8 mouse cellular contexts compared by ENCODE assay signal in the genomic region with DNA sequence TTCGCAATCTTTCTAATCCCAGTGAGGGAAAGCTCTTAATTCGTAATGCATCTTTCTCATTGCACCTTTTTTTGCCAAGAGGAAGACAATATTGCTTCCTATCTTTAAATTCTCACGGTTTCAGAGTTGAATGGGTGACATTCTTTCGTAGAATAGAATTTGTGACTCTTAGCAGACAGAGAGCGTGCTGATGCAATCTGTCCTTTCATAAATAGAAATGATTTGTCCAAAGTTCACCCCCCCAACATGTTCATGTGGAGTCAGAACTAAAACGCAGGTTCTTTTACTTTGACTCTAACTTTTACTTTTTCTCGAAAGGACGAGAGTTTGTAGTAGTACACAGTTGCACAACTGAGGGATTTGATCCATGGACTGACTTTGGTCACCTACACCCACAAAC. TPM values are rescaled to one million over a fixed set of nuclear protein-coding genes. Genes with fewer than 3 reads are reported as not detected.
DNase-seq lines count a peak whose midpoint lies in the region; ATAC-seq and TF ChIP-seq lines count a peak whose summit lies in the region.

No protein-coding gene starts in this region.

- no peak for DNase-seq in heart, postnatal 4 days
- DNase-seq in CH12.LX (ENCODE audit: extremely low read depth): no peak
- DNase-seq in liver, embryonic 13.5 days: no peak
- no peak for DNase-seq in embryo, embryonic 9.5 days (ENCODE audit: extremely low spot score)
- DNase-seq in cerebellum, adult 9-11 months: no peak
- DNase-seq in adrenal gland, adult (ENCODE audit: inconsistent age in 2 of 2, low spot score in 1 of 2): no peak

- H3K27me3 ChIP-seq in heart, embryonic 11.5 days (ENCODE audit: control insufficient read depth, insufficient read depth, low read length): no peaks in the 10 kb centered on the region
- H3K27me3 ChIP-seq in CH12.LX (replicated peaks): no peaks in the 10 kb centered on the region
- no peaks in the 10 kb centered on the region for H3K27me3 ChIP-seq in forebrain, embryonic 12.5 days
- H3K27me3 ChIP-seq in liver, embryonic 13.5 days: no peaks in the 10 kb centered on the region

- H3K4me3 ChIP-seq in heart, embryonic 11.5 days (ENCODE audit: low read depth, low read length): peak overlapping the region; percentile 85
- H3K4me3 ChIP-seq in CH12.LX (replicated peaks in 1 of 3; ENCODE audit: low read depth in 2 of 3, low read length in 2 of 3, poor library complexity in 1 of 3): peak overlapping the region; percentile 58 to 69 (median 64)
- H3K4me3 ChIP-seq in forebrain, embryonic 12.5 days (replicated peaks): peak overlapping the region; percentile 88
- peak overlapping the region; percentile 97 for H3K4me3 ChIP-seq in liver, embryonic 13.5 days (replicated peaks)

- H3K36me3 ChIP-seq in heart, embryonic 11.5 days (ENCODE audit: control insufficient read depth, insufficient read depth, low read length): no peaks in the 10 kb centered on the region
- H3K36me3 ChIP-seq in CH12.LX (replicated peaks in 1 of 2; ENCODE audit: control insufficient read depth in 1 of 2, insufficient read depth in 1 of 2, low read length in 1 of 2): no peaks in the 10 kb centered on the region
- no peaks in the 10 kb centered on the region for H3K36me3 ChIP-seq in forebrain, embryonic 12.5 days (replicated peaks)
- no peaks in the 10 kb centered on the region for H3K36me3 ChIP-seq in liver, embryonic 13.5 days

- peak overlapping the region; percentile 99 for H3K27ac ChIP-seq in heart, embryonic 11.5 days (ENCODE audit: low read depth, low read length)
- H3K27ac ChIP-seq in CH12.LX (ENCODE audit: insufficient read depth, low read depth): peak overlapping the region; percentile 68; the same call in 1 of the 2 replicates
- H3K27ac ChIP-seq in forebrain, embryonic 12.5 days: peak overlapping the region; percentile 99
- peak overlapping the region; percentile 95 for H3K27ac ChIP-seq in liver, embryonic 13.5 days

- peaks cover 4% of the 10 kb centered on the region for H3K4me1 ChIP-seq in heart, embryonic 11.5 days (ENCODE audit: control insufficient read depth, insufficient read depth, low read length)
- H3K4me1 ChIP-seq in CH12.LX (ENCODE audit: control insufficient read depth in 1 of 2, insufficient read depth in 2 of 2): peaks cover 2 to 13% of the 10 kb centered on the region in 2 experiments; a peak in 2 of 4 replicates
- H3K4me1 ChIP-seq in forebrain, embryonic 12.5 days: peaks cover 17% of the 10 kb centered on the region
- H3K4me1 ChIP-seq in liver, embryonic 13.5 days (replicated peaks): peaks cover 23% of the 10 kb centered on the region

- no peak for TF ChIP-seq CTCF in CH12.LX (conservative IDR thresholded peaks at IDR 0.05 in 1 of 2, IDR thresholded peaks at IDR 0.05 in 1 of 2; ENCODE audit: low read depth in 2 of 2, low read length in 2 of 2)

- in situ Hi-C loops in CH12.LX (cut with MboI; ENCODE audit: low pct_ligation_motif_present, low pct_unique_long_range_greater_than_20kb, low sequenced_read_pairs): no loop called here

- H3K79me2 ChIP-seq in CH12.LX (replicated peaks; ENCODE audit: control insufficient read depth, extremely low read depth, insufficient read depth, poor library complexity, severe bottlenecking): peaks cover 10% of the 10 kb centered on the region

- WGBS in heart, embryonic 11.5 days (ENCODE audit: insufficient replicate concordance): 9% methylated on average over 8 of the region's 8 CpGs
- 10% methylated on average over 8 of the region's 8 CpGs for WGBS in forebrain, embryonic 12.5 days
- WGBS in liver, embryonic 13.5 days (ENCODE audit: insufficient replicate concordance): 2% methylated on average over 8 of the region's 8 CpGs

- no peak for TF ChIP-seq POLR2A in CH12.LX (IDR thresholded peaks at IDR 0.05; ENCODE audit: low read depth, low read length)

- no peaks in the 10 kb centered on the region for H3K9me3 ChIP-seq in heart, embryonic 11.5 days (replicated peaks; ENCODE audit: control insufficient read depth, low read length)
- H3K9me3 ChIP-seq in CH12.LX (replicated peaks; ENCODE audit: low read length): no peaks in the 10 kb centered on the region
- H3K9me3 ChIP-seq in forebrain, embryonic 12.5 days: no peaks in the 10 kb centered on the region
- no peaks in the 10 kb centered on the region for H3K9me3 ChIP-seq in liver, embryonic 13.5 days (replicated peaks)

- TF ChIP-seq RAD21 in CH12.LX (IDR thresholded peaks at IDR 0.05; ENCODE audit: low read depth, low read length): no peak

- H3K9ac ChIP-seq in heart, embryonic 11.5 days (ENCODE audit: low read depth, low read length): peak overlapping the region; percentile 98
- peak overlapping the region; percentile 91 for H3K9ac ChIP-seq in CH12.LX (ENCODE audit: insufficient read depth, low read depth)
- H3K9ac ChIP-seq in forebrain, embryonic 12.5 days: peak overlapping the region; percentile 92; the same call in 1 of the 2 replicates
- H3K9ac ChIP-seq in liver, embryonic 13.5 days: peak overlapping the region; percentile 80

- H3K4me2 ChIP-seq in heart, embryonic 11.5 days: peak overlapping the region; percentile 75
- H3K4me2 ChIP-seq in CH12.LX (ENCODE audit: insufficient read depth, low read depth, poor library complexity, severe bottlenecking): peak overlapping the region; percentile 59; the same call in 1 of the 2 replicates
- peak overlapping the region; percentile 52 for H3K4me2 ChIP-seq in forebrain, embryonic 12.5 days
- H3K4me2 ChIP-seq in liver, embryonic 13.5 days: peak overlapping the region; percentile 87

- dilution Hi-C loops in CH12.LX (cut with MboI; ENCODE audit: extremely low pct_ligation_motif_present, extremely low pct_unique_long_range_greater_than_20kb, low sequenced_read_pairs): no loop called here

- TF ChIP-seq EP300 in CH12.LX (IDR thresholded peaks at IDR 0.05; ENCODE audit: low read length): peak; percentile 45; the same call in 1 of the 2 replicates

- no peak for ATAC-seq in heart, embryonic 11.5 days (replicated peaks; ENCODE audit: insufficient number of reproducible peaks, low FRiP score, low TSS enrichment)
- ATAC-seq in forebrain, embryonic 12.5 days (ENCODE audit: low FRiP score): no peak
- no peak for ATAC-seq in liver, embryonic 13.5 days (ENCODE audit: low read depth)

TF ChIP-seq in CH12.LX, 34 proteins besides CTCF, POLR2A, EP300 and RAD21 (continues in another document):
- no peak for TF ChIP-seq JUND (conservative IDR thresholded peaks at IDR 0.05; ENCODE audit: low read depth, low read length)
- no peak for TF ChIP-seq POLR2AphosphoS2 (IDR thresholded peaks at IDR 0.05; ENCODE audit: low read depth, low read length)
- TF ChIP-seq CHD2 (IDR thresholded peaks at IDR 0.05; ENCODE audit: low read length): no peak
- no peak for TF ChIP-seq UBTF (IDR thresholded peaks at IDR 0.05; ENCODE audit: low read depth, low read length)
- no peak for TF ChIP-seq ZKSCAN1 (IDR thresholded peaks at IDR 0.05; ENCODE audit: borderline replicate concordance, low read depth, low read length)
- no peak; the same call in 1 of the 2 replicates for TF ChIP-seq SIN3A (IDR thresholded peaks at IDR 0.05; ENCODE audit: low read length)
- TF ChIP-seq TCF12 (IDR thresholded peaks at IDR 0.05; ENCODE audit: low read depth, low read length): no peak
- no peak for TF ChIP-seq USF2 (conservative IDR thresholded peaks at IDR 0.05; ENCODE audit: low read depth, low read length)
- no peak for TF ChIP-seq NRF1 (IDR thresholded peaks at IDR 0.05; ENCODE audit: low read depth, low read length)
- no peak for TF ChIP-seq PAX5 (IDR thresholded peaks at IDR 0.05; ENCODE audit: low read length)
- TF ChIP-seq MEF2A (IDR thresholded peaks at IDR 0.05; ENCODE audit: borderline replicate concordance, low read depth, low read length): no peak
- TF ChIP-seq JUN (IDR thresholded peaks at IDR 0.05; ENCODE audit: insufficient read depth, low read depth, low read length): no peak
- no peak for TF ChIP-seq ELF1 (IDR thresholded peaks at IDR 0.05; ENCODE audit: low read depth, low read length)
- peak; percentile 21; the same call in 1 of the 2 replicates for TF ChIP-seq MXI1 (IDR thresholded peaks at IDR 0.05; ENCODE audit: low read depth, low read length)
- TF ChIP-seq BHLHE40 (IDR thresholded peaks at IDR 0.05; ENCODE audit: low read depth, low read length): no peak
- no peak for TF ChIP-seq SMC3 (IDR thresholded peaks at IDR 0.05; ENCODE audit: low read depth, low read length)
- TF ChIP-seq GABPA (IDR thresholded peaks at IDR 0.05; ENCODE audit: insufficient replicate concordance, low read depth, low read length): no peak
- TF ChIP-seq ZC3H11A (IDR thresholded peaks at IDR 0.05; ENCODE audit: low read depth, low read length): no peak
- TF ChIP-seq ZNF384 (IDR thresholded peaks at IDR 0.05; ENCODE audit: low read depth, low read length): 0 out of 2 replicates have a peak, but pooled peaks have one; percentile 12
- TF ChIP-seq RCOR1 (conservative IDR thresholded peaks at IDR 0.05; ENCODE audit: low read depth, low read length): no peak
- TF ChIP-seq CHD1 (IDR thresholded peaks at IDR 0.05; ENCODE audit: low read depth, low read length): no peak
- TF ChIP-seq HCFC1 (IDR thresholded peaks at IDR 0.05; ENCODE audit: low read depth, low read length): no peak
- TF ChIP-seq MAX (IDR thresholded peaks at IDR 0.05; ENCODE audit: low read length): peak; percentile 61
- TF ChIP-seq MYC (IDR thresholded peaks at IDR 0.05; ENCODE audit: low read depth, low read length): no peak
- 0 out of 2 replicates have a peak, but pooled peaks have one; percentile 38 for TF ChIP-seq IRF4 (IDR thresholded peaks at IDR 0.05; ENCODE audit: low read depth, low read length)
- TF ChIP-seq MAZ (IDR thresholded peaks at IDR 0.05; ENCODE audit: low read depth, low read length): 0 out of 2 replicates have a peak, but pooled peaks have one; percentile 49
- no peak for TF ChIP-seq KAT2A (IDR thresholded peaks at IDR 0.05; ENCODE audit: insufficient replicate concordance, low read length)
- TF ChIP-seq E2F4 (IDR thresholded peaks at IDR 0.05; ENCODE audit: insufficient replicate concordance, low read depth, low read length): 0 out of 2 replicates have a peak, but pooled peaks have one; percentile 41
- TF ChIP-seq USF1 (IDR thresholded peaks at IDR 0.05; ENCODE audit: low read depth, low read length): no peak
- no peak for TF ChIP-seq ZMIZ1 (IDR thresholded peaks at IDR 0.05; ENCODE audit: low read depth, low read length)

RNA-seq across cellular contexts. Expression of gene Ptpn12, which starts 0.9 kb away (rescaled TPM):
- 16.8 and 22.5 TPM in 2 replicates for polyA plus RNA-seq in heart, embryonic 11.5 days (2014; fragmentation: Nextera tagmentation; extraction: Ambion mirVana)
- 10 to 100 TPM; 50.0 to 53.0 TPM for total RNA-seq in heart, postnatal 4 days (2021)
- total RNA-seq in CH12.LX (2012; rRNA removed) (3.2 and 4.1 TPM in 2 replicates), CH12.LX (2014; rRNA removed) (15.9 and 16.5 TPM in 2 replicates)
- 12.7 and 14.4 TPM in 2 replicates for polyA plus RNA-seq in CH12.LX (2012; ENCODE audit: insufficient read length, low read depth)
- 30.4 and 32.1 TPM in 2 replicates for polyA plus RNA-seq in forebrain, embryonic 12.5 days (2016; fragmentation: Nextera tagmentation; extraction: Ambion mirVana)
- polyA plus RNA-seq in liver, embryonic 13.5 days (2015; fragmentation: Nextera tagmentation; extraction: Ambion mirVana): 11.5 and 11.9 TPM in 2 replicates
